Mouse (Mus musculus): ENCODE measurements around the gene Tekt5. TPM values are rescaled to one million over a fixed set of nuclear protein-coding genes. Genes with fewer than 3 reads are reported as not detected.

Tekt5 gene
- 0.05 and 0.10 TPM in 2 replicates for polyA plus RNA-seq (2012)

DNA sequence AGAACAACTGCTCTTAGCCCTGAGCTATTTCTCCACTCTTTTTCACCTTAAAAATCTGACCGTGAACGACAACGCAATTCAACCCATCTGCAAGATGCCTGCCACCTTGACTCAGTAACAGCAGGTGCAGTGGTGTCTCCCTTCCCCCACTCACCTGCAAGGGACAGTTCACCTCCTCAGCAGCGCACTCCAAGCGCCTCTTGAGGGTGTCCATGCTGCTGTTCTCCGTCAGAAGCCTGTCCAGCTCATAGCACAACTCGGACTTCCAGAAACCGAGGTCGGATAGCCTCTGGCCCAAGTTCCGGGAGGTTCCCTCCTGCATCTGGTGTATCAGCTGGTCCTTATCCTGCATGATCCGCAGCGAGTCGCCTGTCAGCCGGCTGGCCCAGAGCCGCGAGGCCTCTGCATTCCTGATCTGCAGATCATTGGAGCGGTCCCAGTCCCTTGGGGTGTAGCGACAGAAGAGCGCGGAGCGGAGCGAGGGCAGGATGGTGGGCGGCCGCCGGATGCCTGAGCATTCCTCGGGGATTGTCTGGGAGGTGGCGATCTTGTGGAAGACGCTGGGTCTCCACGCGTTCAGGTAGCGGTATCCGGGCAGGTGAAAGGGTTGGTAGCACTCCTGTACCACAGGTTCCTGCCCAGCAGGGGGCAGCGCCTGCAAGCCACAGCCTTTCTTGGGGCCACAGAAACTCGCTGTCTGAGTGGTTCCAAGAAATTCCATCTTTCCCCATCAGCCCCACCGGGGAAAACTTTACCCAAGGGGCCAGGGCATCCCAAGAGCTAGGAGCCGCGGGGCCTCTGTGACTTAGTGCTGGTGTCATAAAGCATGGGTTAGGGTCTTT is at the start of gene Tekt5:
Gene Tekt5 (minus strand): TSS at position 792 of the 842 bp plus-strand sequence.
- TF ChIP-seq GATA1 (IDR thresholded peaks at IDR 0.05; ENCODE audit: low read length) = no peak

- no peak for TF ChIP-seq GATA1 (IDR thresholded peaks at IDR 0.05; ENCODE audit: low read length)
Measured at GRCm38 (mm10) chr16:10443723-10444122, 48.4 kb upstream of the Tekt5 start.

GRCm38 (mm10) chr16:10441761-10442160 is 46.5 kb upstream of the Tekt5 start:
- TF ChIP-seq GATA1 (IDR thresholded peaks at IDR 0.05; ENCODE audit: low read length) = no peak

DNA sequence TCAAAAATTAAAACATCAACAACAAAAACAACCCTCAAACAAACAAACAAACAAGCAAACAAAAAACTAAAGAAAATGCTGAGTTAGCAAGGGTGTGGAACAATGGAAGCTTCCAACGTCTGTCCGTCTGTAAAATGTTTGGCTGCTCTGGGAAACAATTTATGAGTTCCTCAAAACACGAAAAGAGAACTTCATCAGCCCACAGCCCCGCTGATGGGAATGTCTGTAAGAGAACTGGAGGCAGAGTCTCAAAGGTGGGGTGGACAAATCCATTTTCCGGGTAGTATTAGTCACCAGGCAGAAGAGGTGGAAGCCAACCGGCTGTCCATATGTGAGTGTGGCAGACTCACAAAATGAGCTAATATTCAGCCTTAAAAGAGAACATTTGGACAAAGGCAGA is 46.0 kb upstream of the Tekt5 start:
- TF ChIP-seq GATA1 (IDR thresholded peaks at IDR 0.05; ENCODE audit: low read length) = no peak

DNA sequence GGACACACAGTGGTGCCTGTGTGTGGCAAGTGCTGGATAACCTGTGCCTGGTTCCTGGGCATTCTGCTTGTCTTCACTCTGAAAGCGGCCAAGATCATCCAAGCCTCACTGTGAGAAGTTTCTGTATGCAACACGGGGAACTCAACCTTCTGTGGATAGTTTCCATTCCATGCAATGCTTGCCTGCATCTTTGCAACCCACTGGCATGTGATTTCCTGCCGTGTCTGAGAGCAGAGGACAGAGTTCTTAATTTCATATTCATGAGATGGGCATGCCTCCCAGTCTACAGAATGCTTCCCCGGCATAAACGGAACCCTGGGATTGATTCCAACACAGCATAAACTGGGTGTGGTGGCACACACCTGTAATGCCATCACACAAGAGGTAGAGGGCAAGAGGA is 42.8 kb upstream of the Tekt5 start:
- no peak for TF ChIP-seq GATA1 (IDR thresholded peaks at IDR 0.05; ENCODE audit: low read length)

GRCm38 (mm10) chr16:10436166-10436565 is 40.9 kb upstream of the Tekt5 start:
- TF ChIP-seq GATA1 (IDR thresholded peaks at IDR 0.05; ENCODE audit: low read length) = no peak

DNA sequence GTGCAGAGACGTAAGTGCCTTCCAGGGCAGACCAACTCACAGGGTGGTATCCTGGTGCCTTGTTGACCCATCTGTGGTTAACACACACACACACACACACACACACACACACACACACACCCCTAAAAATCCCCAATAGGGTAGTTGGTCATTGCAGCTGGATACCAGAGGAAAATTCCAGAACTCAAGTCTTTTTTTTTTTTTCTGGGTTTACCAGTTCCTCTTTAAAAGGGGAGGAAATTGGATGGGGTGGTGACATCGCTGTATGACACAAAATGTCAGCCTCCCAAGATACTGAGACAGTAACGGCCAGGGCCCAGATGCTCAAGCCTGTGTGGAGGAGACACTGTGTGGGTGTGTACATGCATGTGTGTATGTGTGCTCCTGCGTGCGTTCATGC is 38.1 kb upstream of the Tekt5 start:
- TF ChIP-seq GATA1 (IDR thresholded peaks at IDR 0.05; ENCODE audit: low read length) = no peak

DNA sequence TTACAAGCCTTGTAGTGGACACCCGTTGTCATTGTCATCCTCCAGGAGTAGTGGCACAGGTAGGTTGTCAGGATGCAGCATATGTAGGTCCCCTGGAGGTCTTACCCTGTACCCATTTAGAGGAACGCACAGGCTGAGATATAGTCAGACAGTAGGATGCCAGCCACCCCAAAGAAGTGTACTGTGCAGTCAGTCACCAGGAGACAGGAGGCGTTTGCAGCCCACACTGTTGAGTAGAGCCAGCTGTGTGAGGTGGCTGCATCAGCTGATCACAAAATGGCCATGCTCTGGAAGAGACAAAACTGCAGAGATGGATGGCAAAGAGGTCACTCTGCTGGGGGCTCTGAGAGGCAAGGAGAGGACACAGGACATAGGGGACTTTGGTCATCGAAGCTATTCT is 37.1 kb upstream of the Tekt5 start:
- TF ChIP-seq GATA1 (IDR thresholded peaks at IDR 0.05; ENCODE audit: low read length) = no peak

- TF ChIP-seq GATA1 (IDR thresholded peaks at IDR 0.05; ENCODE audit: low read length) = no peak
Measured at GRCm38 (mm10) chr16:10431911-10432310, 36.6 kb upstream of the Tekt5 start.

GRCm38 (mm10) chr16:10420447-10421054 is 25.3 kb upstream of the Tekt5 start:
- no peak for TF ChIP-seq GATA1 (IDR thresholded peaks at IDR 0.05; ENCODE audit: low read length)

GRCm38 (mm10) chr16:10417723-10418259 is 22.5 kb upstream of the Tekt5 start:
- no peak for TF ChIP-seq GATA1 (IDR thresholded peaks at IDR 0.05; ENCODE audit: low read length)

DNA sequence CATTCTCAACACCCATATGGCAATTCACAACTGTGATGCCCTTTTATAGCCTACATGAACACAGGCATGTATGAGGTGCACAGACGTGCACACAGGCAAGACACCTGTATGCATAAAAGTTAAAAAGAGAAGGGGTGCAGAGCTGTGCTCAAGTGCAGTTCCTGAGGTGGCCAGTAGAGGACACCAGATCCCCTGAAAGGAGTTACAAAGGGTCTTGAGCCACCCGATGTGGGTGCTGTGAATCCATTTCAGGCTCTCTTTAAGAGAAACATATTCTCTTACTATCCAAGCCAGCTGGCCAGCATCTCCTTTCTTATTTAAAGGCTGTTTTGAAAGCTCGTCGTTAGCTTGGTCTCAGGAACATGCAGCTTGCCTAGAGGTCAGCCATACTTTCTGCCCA is 21.6 kb upstream of the Tekt5 start:
- TF ChIP-seq GATA1 (IDR thresholded peaks at IDR 0.05; ENCODE audit: low read length) = no peak

DNA sequence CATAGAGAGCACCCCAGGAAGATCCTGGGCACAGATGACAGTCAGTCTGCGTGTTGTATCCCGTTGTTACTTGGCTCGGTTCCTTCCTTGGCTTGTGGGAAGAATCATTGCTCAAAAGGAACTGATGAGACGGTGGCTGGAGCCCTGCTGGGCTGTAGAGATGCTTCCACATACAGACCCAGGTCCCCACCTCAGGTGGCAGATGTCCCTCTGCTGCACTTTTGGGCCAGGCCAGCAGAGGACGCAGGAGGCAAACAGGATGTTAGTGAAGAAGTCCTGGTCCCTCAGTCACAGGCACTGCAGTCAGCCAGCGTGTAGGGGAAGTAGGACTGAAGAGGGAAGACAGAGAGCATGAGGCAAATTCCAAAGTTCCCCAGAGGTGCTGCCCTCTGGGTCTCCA is 20.7 kb upstream of the Tekt5 start:
- TF ChIP-seq GATA1 (IDR thresholded peaks at IDR 0.05; ENCODE audit: low read length) = no peak

DNA sequence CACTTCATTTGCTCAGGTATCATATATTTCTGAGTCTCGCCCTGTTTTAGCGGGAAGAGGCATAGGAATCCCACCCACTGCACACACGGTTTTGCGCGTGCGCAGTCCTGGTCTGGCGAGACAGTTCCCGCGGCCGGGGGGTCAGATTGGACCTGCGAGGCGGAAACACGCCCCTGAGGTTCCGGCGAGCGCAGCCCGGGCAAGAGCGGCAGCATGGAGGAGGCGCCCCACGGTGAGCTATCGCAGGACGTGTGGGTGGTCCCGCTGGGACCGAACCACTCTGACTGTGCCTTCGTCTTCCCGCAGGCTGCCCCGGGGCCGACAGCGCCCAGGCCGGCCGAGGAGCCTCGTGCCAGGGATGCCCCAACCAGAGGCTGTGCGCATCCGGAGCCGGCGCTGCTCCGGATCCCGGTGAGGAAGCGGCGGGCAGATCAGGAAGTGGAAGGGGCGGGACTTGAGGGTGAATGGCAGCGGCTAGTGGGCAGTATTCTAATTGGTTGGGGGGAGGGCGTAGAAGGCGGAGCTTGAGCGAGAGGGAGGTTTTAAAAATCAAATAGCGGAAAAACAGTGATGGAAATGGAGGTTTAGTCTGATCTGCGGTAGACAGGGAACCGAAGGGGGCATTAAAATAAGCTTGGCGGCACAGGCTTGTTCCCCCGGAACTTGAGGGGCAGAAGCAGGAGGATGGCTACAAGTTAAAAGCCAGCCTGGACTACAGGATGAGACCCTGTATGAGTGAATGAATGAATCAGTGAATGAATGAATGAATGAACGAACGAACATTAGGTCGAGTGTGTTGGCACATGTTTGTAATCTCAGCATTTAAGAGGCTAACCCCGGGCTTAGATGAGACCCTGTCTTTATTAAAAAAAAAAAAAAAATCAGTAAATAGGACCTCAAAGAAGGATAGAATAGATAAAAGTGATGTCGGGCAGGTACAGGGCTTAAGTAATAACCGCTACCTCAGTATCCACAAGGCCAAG is 16.8 kb upstream of the Tekt5 start, which contains the start of gene Nubp1:
Gene Nubp1 (plus strand): TSS at position 185 of the 983 bp plus-strand sequence.
- no peak for TF ChIP-seq GATA1 (IDR thresholded peaks at IDR 0.05; ENCODE audit: low read length)

DNA sequence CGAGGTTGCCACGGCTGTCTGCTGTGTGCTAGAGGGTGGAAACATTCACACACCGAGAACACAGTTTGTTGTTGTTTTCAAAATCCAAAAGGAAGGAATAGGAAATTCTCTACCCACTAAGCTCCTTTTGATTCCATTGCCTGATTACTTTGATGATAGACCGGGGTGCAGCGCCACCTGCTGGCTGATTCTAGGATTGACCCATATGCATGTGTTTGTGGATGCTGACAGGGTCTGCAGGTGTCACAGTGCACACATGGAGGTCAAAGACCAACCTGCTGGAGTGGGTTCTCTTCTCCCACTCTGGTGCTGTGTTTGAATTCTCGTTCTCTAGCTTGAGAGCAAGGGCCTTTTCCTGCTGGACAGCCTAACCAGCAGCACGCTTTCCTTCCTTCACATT is 3.9 kb upstream of the Tekt5 start:
- TF ChIP-seq GATA1 (IDR thresholded peaks at IDR 0.05; ENCODE audit: low read length) = no peak

Measured in G1E-ER4 (cell line).